Mouse (Mus musculus) midbrain, embryonic 15.5 days (tissue): ENCODE measurements around the gene Gm20388. TPM values are rescaled to one million over a fixed set of nuclear protein-coding genes. Genes with fewer than 3 reads are reported as not detected.

Experiments
- ATAC-seq: fragments of 200-750 bp; cut with Nextera tagmentation; replicated peaks from 2 replicates; pipeline ENCODE4 v1.8.0; 2017; ENCODE audit warnings: moderate TSS enrichment
- H3K27ac ChIP-seq: fragments of 300-500 bp; sonication (generic); 2 replicates; pipeline ENCODE4 v1.5.1; 2015; ENCODE audit warnings: mild to moderate bottlenecking, inconsistent platforms
- H3K27me3 ChIP-seq: fragments of 300-500 bp; sonication (generic); replicated peaks from 2 replicates; pipeline ENCODE4 v1.6.1; 2015; ENCODE audit warnings: inconsistent platforms
- H3K36me3 ChIP-seq: fragments of 300-500 bp; sonication (generic); replicated peaks from 2 replicates; pipeline ENCODE4 v1.6.1; 2015; ENCODE audit warnings: inconsistent platforms
- H3K4me1 ChIP-seq: fragments of 300-500 bp; sonication (generic); 2 replicates; pipeline ENCODE4 v1.6.1; 2015; ENCODE audit warnings: inconsistent platforms
- H3K4me2 ChIP-seq: fragments of 300-500 bp; sonication (generic); 2 replicates; pipeline ENCODE4 v1.6.1; 2015; ENCODE audit warnings: inconsistent platforms, mild to moderate bottlenecking, moderate library complexity
- H3K4me3 ChIP-seq: fragments of 300-500 bp; sonication (generic); 2 replicates; pipeline ENCODE4 v1.5.1; 2015; ENCODE audit warnings: mild to moderate bottlenecking, inconsistent platforms
- H3K9ac ChIP-seq: fragments of 300-500 bp; sonication (generic); 2 replicates; pipeline ENCODE4 v1.6.1; 2015; ENCODE audit warnings: mild to moderate bottlenecking, inconsistent platforms
- H3K9me3 ChIP-seq: fragments of 300-500 bp; sonication (generic); 2 replicates; pipeline ENCODE4 v1.6.1; 2016; ENCODE audit warnings: inconsistent platforms
- WGBS: fragments of 180-500 bp; shearing (Covaris S2); methylation state at CpG from one replicate; pipeline ENCODE4 v1.1.7; 2015; ENCODE audit warnings: mixed read lengths; 5-methylcytosine and 5-hydroxymethylcytosine counted together
- polyA plus RNA-seq: library from polyadenylated mRNA; unstranded; fragments of >200 nt; fragmentation: Nextera tagmentation; extraction: Ambion mirVana; gene quantifications from 2 replicates; pipeline ENCODE4 v1.2.1, GENCODE M21; 2015

Gm20388 gene
- polyA plus RNA-seq, 1 experiment from 2014 or later: 5.6 TPM

GRCm38 (mm10) chr8:120979210-120979609, 1068.6 kb downstream of the Gm20388 start:
- no peak overlapping the region for H3K4me3 ChIP-seq
- H3K27ac ChIP-seq: no peak overlapping the region
- no peak overlapping the region for H3K4me2 ChIP-seq
- H3K9me3 ChIP-seq: no peaks in the 10 kb centered on the region
- no peaks in the 10 kb centered on the region for H3K4me1 ChIP-seq
- WGBS: 68% methylated on average over 9 of the region's 9 CpGs
- H3K36me3 ChIP-seq: no peaks in the 10 kb centered on the region
- H3K27me3 ChIP-seq: 0 out of 2 replicates have a peak, but pooled peaks cover 3% of the 10 kb centered on the region
- ATAC-seq: no peak
- no peak overlapping the region for H3K9ac ChIP-seq

GRCm38 (mm10) chr8:120980948-120981347, 1070.3 kb downstream of the Gm20388 start:
- Histone ChIP-seq H3K4me3 (no peak overlapping the region), H3K4me1 (no peaks in the 10 kb centered on the region), H3K9ac (no peak overlapping the region), H3K36me3 (no peaks in the 10 kb centered on the region), H3K27me3 (no peaks in the 10 kb centered on the region), H3K4me2 (no peak overlapping the region), H3K27ac (no peak overlapping the region), H3K9me3 (no peaks in the 10 kb centered on the region)
- ATAC-seq: no peak
- WGBS: 53% methylated on average over 13 of the region's 13 CpGs

- no peaks in the 10 kb centered on the region for H3K27me3 ChIP-seq
- H3K4me3 ChIP-seq: no peak overlapping the region
- no peaks in the 10 kb centered on the region for H3K36me3 ChIP-seq
- H3K9me3 ChIP-seq: no peaks in the 10 kb centered on the region
- WGBS: 81% methylated on average over 8 of the region's 8 CpGs
- H3K27ac ChIP-seq: no peak overlapping the region
- no peaks in the 10 kb centered on the region for H3K4me1 ChIP-seq
- no peak for ATAC-seq
- H3K9ac ChIP-seq: no peak overlapping the region
- H3K4me2 ChIP-seq: no peak overlapping the region
Observed at GRCm38 (mm10) chr8:120984888-120985287, 1074.2 kb downstream of the Gm20388 start.

- Histone ChIP-seq H3K27me3 (no peaks in the 10 kb centered on the region), H3K4me1 (no peaks in the 10 kb centered on the region), H3K27ac (no peak overlapping the region), H3K36me3 (no peaks in the 10 kb centered on the region), H3K4me2 (no peak overlapping the region), H3K9ac (no peak overlapping the region), H3K4me3 (no peak overlapping the region), H3K9me3 (no peaks in the 10 kb centered on the region)
- no peak for ATAC-seq
- WGBS: 89% methylated on average over 7 of the region's 7 CpGs
Observed at GRCm38 (mm10) chr8:120986022-120986421, 1075.4 kb downstream of the Gm20388 start.

- no peak overlapping the region for H3K27ac ChIP-seq
Observed at GRCm38 (mm10) chr8:120993738-120994137, 1083.1 kb downstream of the Gm20388 start.

GRCm38 (mm10) chr8:120995424-120995823, 1084.8 kb downstream of the Gm20388 start:
- H3K4me2 ChIP-seq: no peak overlapping the region
- no peak overlapping the region for H3K27ac ChIP-seq
- no peaks in the 10 kb centered on the region for H3K36me3 ChIP-seq
- no peak for ATAC-seq
- H3K4me1 ChIP-seq: no peaks in the 10 kb centered on the region
- no peaks in the 10 kb centered on the region for H3K9me3 ChIP-seq
- whole genome bisulfite sequencing: 81% methylated on average over 9 of the region's 9 CpGs
- no peak overlapping the region for H3K9ac ChIP-seq
- H3K27me3 ChIP-seq: no peaks in the 10 kb centered on the region
- H3K4me3 ChIP-seq: no peak overlapping the region

More at GRCm38 (mm10) chr8:120993738-120994137, 1083.1 kb downstream of the Gm20388 start:
- Histone ChIP-seq H3K4me3 (no peak overlapping the region), H3K9ac (no peak overlapping the region), H3K4me2 (no peak overlapping the region), H3K36me3 (no peaks in the 10 kb centered on the region), H3K9me3 (no peaks in the 10 kb centered on the region), H3K4me1 (no peaks in the 10 kb centered on the region), H3K27me3 (no peaks in the 10 kb centered on the region)
- no peak for ATAC-seq
- WGBS: 76% methylated on average over 16 of the region's 16 CpGs

- no peak overlapping the region for H3K4me3 ChIP-seq
- WGBS: 64% methylated on average over 12 of the region's 12 CpGs
- no peaks in the 10 kb centered on the region for H3K4me1 ChIP-seq
- no peaks in the 10 kb centered on the region for H3K36me3 ChIP-seq
- H3K9me3 ChIP-seq: no peaks in the 10 kb centered on the region
- H3K27ac ChIP-seq: no peak overlapping the region
- no peak for ATAC-seq
- no peak overlapping the region for H3K4me2 ChIP-seq
- no peaks in the 10 kb centered on the region for H3K27me3 ChIP-seq
- no peak overlapping the region for H3K9ac ChIP-seq
Observed at GRCm38 (mm10) chr8:120996905-120997581, 1086.4 kb downstream of the Gm20388 start.

- 70% methylated on average over 9 of the region's 9 CpGs for WGBS
- H3K27me3 ChIP-seq: no peaks in the 10 kb centered on the region
- no peak for ATAC-seq
- no peaks in the 10 kb centered on the region for H3K9me3 ChIP-seq
- H3K36me3 ChIP-seq: no peaks in the 10 kb centered on the region
- H3K4me3 ChIP-seq: no peak overlapping the region
- H3K4me2 ChIP-seq: no peak overlapping the region
- H3K9ac ChIP-seq: no peak overlapping the region
- H3K27ac ChIP-seq: no peak overlapping the region
- no peaks in the 10 kb centered on the region for H3K4me1 ChIP-seq
Observed at GRCm38 (mm10) chr8:120997926-120998325, 1087.3 kb downstream of the Gm20388 start.

GRCm38 (mm10) chr8:120998966-120999365, 1088.3 kb downstream of the Gm20388 start:
- H3K9ac ChIP-seq: no peak overlapping the region
- no peak overlapping the region for H3K27ac ChIP-seq
- no peaks in the 10 kb centered on the region for H3K27me3 ChIP-seq
- WGBS: 84% methylated on average over 14 of the region's 14 CpGs
- no peak overlapping the region for H3K4me2 ChIP-seq
- no peak for ATAC-seq
- no peaks in the 10 kb centered on the region for H3K36me3 ChIP-seq
- H3K4me3 ChIP-seq: no peak overlapping the region
- H3K4me1 ChIP-seq: no peaks in the 10 kb centered on the region
- H3K9me3 ChIP-seq: no peaks in the 10 kb centered on the region

GRCm38 (mm10) chr8:121001951-121002350, 1091.3 kb downstream of the Gm20388 start:
- no peak overlapping the region for H3K4me2 ChIP-seq
- H3K9me3 ChIP-seq: no peaks in the 10 kb centered on the region
- H3K9ac ChIP-seq: no peak overlapping the region
- H3K27me3 ChIP-seq: no peaks in the 10 kb centered on the region
- ATAC-seq: no peak
- H3K36me3 ChIP-seq: no peaks in the 10 kb centered on the region
- no peak overlapping the region for H3K4me3 ChIP-seq
- WGBS: 82% methylated on average over 12 of the region's 12 CpGs
- H3K27ac ChIP-seq: no peak overlapping the region
- no peaks in the 10 kb centered on the region for H3K4me1 ChIP-seq

GRCm38 (mm10) chr8:121002871-121003539, 1092.4 kb downstream of the Gm20388 start:
- Histone ChIP-seq H3K9ac (no peak overlapping the region), H3K4me1 (no peaks in the 10 kb centered on the region), H3K4me3 (no peak overlapping the region), H3K36me3 (no peaks in the 10 kb centered on the region), H3K4me2 (no peak overlapping the region), H3K27me3 (no peaks in the 10 kb centered on the region), H3K9me3 (no peaks in the 10 kb centered on the region), H3K27ac (no peak overlapping the region)
- ATAC-seq: no peak
- 63% methylated on average over 17 of the region's 17 CpGs for WGBS

- H3K27ac ChIP-seq: no peak overlapping the region
- 73% methylated on average over 2 of the region's 2 CpGs for WGBS
Observed at GRCm38 (mm10) chr8:121003639-121004038, 1093.0 kb downstream of the Gm20388 start.

GRCm38 (mm10) chr8:121013318-121013717, 1102.7 kb downstream of the Gm20388 start:
- ATAC-seq: no peak
- Histone ChIP-seq H3K27ac (no peak overlapping the region), H3K9ac (no peak overlapping the region), H3K27me3 (no peaks in the 10 kb centered on the region), H3K36me3 (no peaks in the 10 kb centered on the region), H3K4me1 (no peaks in the 10 kb centered on the region), H3K4me3 (no peak overlapping the region), H3K4me2 (no peak overlapping the region), H3K9me3 (no peaks in the 10 kb centered on the region)
- WGBS: 54% methylated on average over 6 of the region's 6 CpGs

More at GRCm38 (mm10) chr8:121003639-121004038, 1093.0 kb downstream of the Gm20388 start:
- Histone ChIP-seq H3K4me1 (no peaks in the 10 kb centered on the region), H3K9me3 (no peaks in the 10 kb centered on the region), H3K4me3 (no peak overlapping the region), H3K9ac (no peak overlapping the region), H3K36me3 (no peaks in the 10 kb centered on the region), H3K4me2 (no peak overlapping the region), H3K27me3 (no peaks in the 10 kb centered on the region)
- ATAC-seq: no peak
